Mouse (Mus musculus) neutrophil, adult 59 days (primary cell): Measurements from ENCODE around the gene Txnl4b. TPM values are rescaled to one million over a fixed set of nuclear protein-coding genes. Genes with fewer than 3 reads are reported as not detected.

ENCODE experiments used
- total RNA-seq, 2 experiments: library from RNA; stranded (reverse); gene quantifications; 1 replicate in 1 of 2; 2 replicates in 1 of 2; pipeline ENCODE4 v1.2.4; 2023

Gene Txnl4b
- total RNA-seq, result 10 to 100 TPM; 10.1 to 11.4 TPM

DNA sequence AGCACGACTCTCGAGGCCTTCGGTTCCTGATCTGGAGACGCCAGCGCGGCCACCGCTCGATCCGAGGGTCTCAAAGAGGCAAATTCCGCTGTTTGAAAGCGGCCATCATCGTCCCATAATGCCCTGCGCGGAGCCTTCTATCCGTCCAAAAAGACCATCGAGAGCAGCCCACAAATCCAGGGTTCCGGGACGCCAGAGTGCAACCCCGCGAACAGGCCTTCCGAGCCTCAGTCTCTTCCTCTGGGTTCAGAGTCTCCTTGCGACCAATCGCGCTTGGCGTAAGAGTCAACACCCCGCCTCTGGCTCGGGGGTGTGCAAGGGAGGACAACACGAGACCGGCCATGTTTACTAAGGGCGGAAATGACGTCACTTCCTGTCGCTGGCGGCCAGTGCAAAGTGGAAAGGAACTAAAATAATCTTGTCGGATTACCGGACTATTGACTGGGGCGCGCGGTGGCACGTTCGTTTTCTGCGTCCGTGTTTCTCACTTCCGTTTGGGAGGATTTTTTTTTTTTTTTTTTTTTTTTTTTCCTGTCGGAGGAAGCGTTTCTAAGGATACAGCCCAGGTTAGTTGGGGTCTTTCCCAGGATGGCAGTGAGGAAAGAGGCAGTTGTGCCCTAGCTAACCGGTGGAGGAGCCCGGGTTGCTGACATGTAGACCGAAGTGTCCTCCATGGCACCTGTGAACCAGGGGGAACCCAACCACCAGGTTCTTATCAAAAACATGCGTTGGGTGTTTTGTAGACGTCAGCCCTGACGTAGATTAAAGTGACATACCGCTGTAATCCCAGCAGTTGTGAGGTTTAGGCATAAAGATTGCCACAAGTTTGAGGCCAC is at the start of gene Txnl4b, which contains the start of gene Dhx38:
Gene Txnl4b, plus strand, starts transcription at position 395 of the 836 bp plus-strand sequence.
Gene Dhx38, minus strand, starts transcription at position 364 of the 836 bp plus-strand sequence.

DNA sequence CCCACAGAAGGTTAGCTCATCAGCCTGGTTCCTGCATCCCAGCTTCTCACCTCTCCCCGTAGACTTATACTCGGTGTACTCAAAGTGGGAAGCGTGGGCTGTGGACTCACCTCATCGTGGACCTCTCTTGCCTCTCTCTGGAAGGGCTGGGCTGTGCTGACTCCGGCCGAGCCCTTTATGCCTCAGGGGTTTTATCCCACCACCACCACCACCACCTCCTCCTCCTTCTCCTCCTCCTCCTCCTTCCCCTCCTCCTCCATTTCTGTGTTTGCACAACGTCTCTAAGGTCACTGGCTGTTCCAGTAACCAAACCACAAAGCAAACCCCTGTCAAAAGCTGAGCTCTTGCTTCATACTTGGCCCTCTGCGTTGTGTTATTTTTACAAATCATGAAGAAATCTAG is 13.2 kb downstream of the Txnl4b start, which contains the start of gene Hp:
Gene Hp, minus strand, starts transcription at position 273 of the 402 bp plus-strand sequence.

DNA sequence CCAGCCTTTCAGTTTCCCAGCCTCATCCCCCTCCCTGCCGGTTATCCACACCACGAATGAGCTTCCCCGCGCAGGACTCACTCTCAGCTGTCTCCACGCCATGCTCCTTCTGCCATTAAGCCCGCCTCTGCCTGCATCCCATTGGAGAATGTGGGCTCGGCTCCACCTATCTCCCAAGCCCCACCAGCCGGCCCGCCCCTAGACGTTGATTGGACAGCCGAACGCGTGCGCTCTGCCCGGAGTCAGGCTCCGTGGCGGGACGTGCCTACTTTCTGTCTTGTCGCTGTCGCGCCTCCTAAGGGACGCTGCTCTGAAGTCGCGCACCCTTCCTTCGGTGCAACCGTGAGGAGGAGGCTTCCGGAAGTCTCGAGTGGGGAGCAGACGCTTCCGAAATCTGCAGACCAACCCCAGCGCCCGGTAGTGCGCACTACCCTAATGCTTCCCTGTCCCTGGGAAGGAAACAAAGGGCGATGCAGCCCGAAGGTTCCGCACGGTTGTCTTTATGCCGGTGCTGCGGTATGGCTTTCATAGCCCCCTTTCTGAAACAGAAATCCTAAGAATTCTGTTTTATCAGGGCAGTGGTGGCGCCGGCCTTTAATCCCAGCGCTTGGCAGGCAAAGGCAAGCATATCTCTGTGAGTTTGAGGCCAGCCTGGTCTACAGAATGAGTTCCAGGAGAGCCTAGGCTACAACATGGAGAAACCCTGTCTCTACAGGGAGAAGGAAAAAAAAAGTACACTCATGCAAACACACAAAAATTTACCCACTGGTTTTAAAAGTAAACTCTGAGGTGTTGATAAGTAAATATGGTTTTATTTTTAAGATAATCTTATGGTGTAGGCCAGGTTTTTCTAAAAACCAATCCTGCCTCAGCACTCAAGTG is 42.8 kb downstream of the Txnl4b start, which contains the start of gene Dhodh:
Gene Dhodh, minus strand, starts transcription at position 403 of the 882 bp plus-strand sequence.

DNA sequence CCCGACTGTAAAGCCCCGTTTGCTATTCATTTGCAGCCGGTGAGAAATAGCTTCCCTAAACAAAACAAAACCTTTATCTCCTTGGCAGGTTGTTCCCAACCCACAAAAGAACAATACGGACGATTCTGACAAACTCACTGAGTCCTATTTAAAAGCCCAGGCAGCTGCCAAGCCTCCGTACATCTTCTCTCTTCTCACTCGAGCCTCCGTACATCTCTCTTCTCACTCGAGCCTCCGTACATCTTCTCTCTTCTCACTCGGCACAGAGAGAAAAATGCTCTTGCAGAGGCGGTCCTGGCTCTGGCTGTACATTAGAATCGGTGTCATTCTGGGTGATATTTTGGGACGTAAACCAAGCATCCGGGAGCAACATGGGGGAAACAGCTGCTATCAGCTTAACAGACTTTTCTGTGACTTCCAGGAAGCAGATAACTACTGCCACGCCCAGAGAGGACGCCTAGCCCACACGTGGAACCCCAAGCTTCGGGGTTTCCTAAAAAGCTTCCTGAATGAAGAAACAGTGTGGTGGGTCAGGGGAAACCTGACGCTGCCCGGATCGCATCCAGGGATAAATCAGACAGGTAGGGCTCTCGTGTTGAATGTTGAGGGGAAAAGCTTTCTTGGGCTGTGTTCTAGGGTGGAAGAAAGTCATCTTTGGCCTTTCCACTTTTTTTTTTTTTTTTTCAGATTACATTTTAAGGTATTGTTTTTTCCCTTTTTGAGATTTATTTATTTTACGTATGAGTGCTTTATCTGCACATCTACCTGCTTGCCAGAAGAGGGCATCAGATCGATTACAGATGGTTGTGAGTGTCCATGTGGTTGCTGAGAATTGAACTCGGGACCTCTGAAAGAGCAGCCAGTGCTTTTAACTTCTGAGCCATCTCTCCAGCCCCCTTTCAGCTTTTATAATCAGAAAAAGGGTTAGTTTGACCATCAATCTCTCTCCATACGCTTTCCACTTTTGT is 48.8 kb downstream of the Txnl4b start, which contains the start of gene Pkd1l3:
Gene Pkd1l3, plus strand, starts transcription at position 275 of the 968 bp plus-strand sequence.

Other genes with a start within 250 kb of the Txnl4b start
- gene Pmfbp1, start 71.9 kb upstream of the Txnl4b start, total RNA-seq, result not detected
- gene Dhx38, start within 50 bp of the Txnl4b start, total RNA-seq, result 10 to 100 TPM; 74.1 to 74.3 TPM
- 1,000 to 10,000 TPM in 1 of 2 experiments, 100 to 1,000 TPM in 1; 984 to 1,006 TPM for gene Hp, start 13.3 kb downstream of the Txnl4b start, total RNA-seq
- gene Dhodh, start 42.8 kb downstream of the Txnl4b start, total RNA-seq, result 1 to 10 TPM; 6.2 to 9.5 TPM
- gene Pkd1l3, start 48.6 kb downstream of the Txnl4b start, total RNA-seq, result under 1 TPM in 1 of 2 experiments, not detected in 1; 0.04 TPM
- gene Ist1, start 127.4 kb downstream of the Txnl4b start, total RNA-seq, result 10 to 100 TPM; 86.0 to 95.9 TPM
- gene Zfp821, start 139.7 kb downstream of the Txnl4b start, total RNA-seq, result 10 to 100 TPM; 14.7 to 15.7 TPM
- 10 to 100 TPM; 24.6 to 32.2 TPM for gene Atxn1l, start 171.8 kb downstream of the Txnl4b start, total RNA-seq
- 10 to 100 TPM; 70.8 to 74.6 TPM for gene Ap1g1, start 212.7 kb downstream of the Txnl4b start, total RNA-seq